Mouse (Mus musculus): Measurements from ENCODE around the gene Faap24.

GRCm38 (mm10) chr7:35388694-35389093, 7.9 kb downstream of the Faap24 start:
- TF ChIP-seq CTCF (IDR thresholded peaks at IDR 0.05; ENCODE audit: insufficient read depth, low read depth, low read length), result no peak
- no peak for TF ChIP-seq POLR2A (IDR thresholded peaks at IDR 0.05; ENCODE audit: insufficient read depth, low read depth, low read length)

Measured in olfactory bulb, adult 2 months (tissue).